Mouse (Mus musculus): Measurements from ENCODE around the gene Plekho1.
"Not testable (repeated sequence)": the region's sequence is repeated elsewhere in the genome, so short reads cannot be mapped to it uniquely, and the experiment has no call there.

- not testable (repeated sequence) for TF ChIP-seq POLR2A (IDR thresholded peaks at IDR 0.05; ENCODE audit: control insufficient read depth, extremely low read depth, insufficient read depth, low read length, poor library complexity); CTCF (IDR thresholded peaks at IDR 0.05; ENCODE audit: borderline replicate concordance, control insufficient read depth, extremely low read depth, insufficient read depth, low read length, poor library complexity)
Measured at GRCm38 (mm10) chr3:95977587-95977986, 18.2 kb downstream of the Plekho1 start.

All from thymus, adult 2 months (tissue).